Mouse (Mus musculus) cortical plate, adult 2 months (tissue): ENCODE measurements around the gene Ccl24.

Experiments
- CTCF ChIP-seq: fragments of 200-500 bp; IDR thresholded peaks from 2 replicates; pipeline ENCODE4 v1.5.1; 2011; ENCODE audit warnings: mild to moderate bottlenecking, control low read depth, low read length; ENCODE audit not compliant: insufficient read depth; ENCODE audit errors: extremely low read depth
- POLR2A ChIP-seq: fragments of 200-500 bp; IDR thresholded peaks from 2 replicates; pipeline ENCODE4 v1.6.1; 2011; ENCODE audit warnings: mild to moderate bottlenecking, low read length, control low read depth; ENCODE audit not compliant: insufficient read depth; ENCODE audit errors: extremely low read depth

GRCm38 (mm10) chr5:135563469-135563868 lies 9.4 kb downstream of the Ccl24 start, which contains the start of gene Ccl26:
- TF ChIP-seq CTCF (no peak), POLR2A (no peak)
